Mouse (Mus musculus): ENCODE measurements around the gene Neurog1. TPM values are rescaled to one million over a fixed set of nuclear protein-coding genes. Genes with fewer than 3 reads are reported as not detected.

Gene Neurog1
- polyA plus RNA-seq, 1 experiment from 2014 or later, result 11.2 TPM

DNA sequence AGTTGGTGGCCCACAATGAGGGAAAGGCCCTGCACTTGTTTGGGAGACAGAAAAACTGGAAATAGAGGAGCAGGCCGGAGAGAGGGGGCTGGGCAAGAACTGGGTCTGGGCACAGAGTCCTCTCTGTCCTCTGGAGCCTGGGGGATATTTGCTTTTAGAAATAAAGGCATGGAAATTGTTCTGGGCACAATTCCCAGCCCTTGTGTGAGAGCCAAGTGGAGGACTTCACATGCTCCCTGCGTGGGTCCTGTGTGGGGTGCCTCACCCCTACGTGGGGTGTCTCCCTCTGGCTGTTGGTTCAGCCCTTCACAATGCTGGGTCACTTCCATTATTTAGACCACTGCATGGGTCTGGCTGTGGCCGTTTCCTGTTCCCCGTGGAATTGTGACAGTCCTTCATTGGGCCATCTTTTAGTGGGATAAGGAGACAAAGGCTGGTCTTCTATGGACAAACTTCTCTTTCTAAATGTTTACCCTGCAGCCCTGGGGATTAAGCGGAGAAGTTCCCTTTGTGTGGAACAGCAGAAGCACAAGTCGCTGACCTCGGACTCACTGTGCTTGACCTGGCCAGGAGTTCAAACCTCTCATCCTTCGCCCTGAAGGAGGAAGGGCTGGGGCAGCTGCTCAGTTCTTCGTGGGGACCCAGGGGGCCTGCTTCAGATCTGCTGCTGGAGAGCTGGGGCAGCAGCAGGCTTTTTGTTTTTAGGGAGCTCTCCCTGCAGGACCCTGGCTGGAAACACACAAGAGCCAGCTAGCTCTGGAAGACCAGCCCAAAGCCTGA lies 25.6 kb downstream of the Neurog1 start:
- peaks cover 100% of the 10 kb centered on the region for H3K27me3 ChIP-seq (replicated peaks; ENCODE audit: low read depth, poor library complexity, severe bottlenecking)
- H3K27ac ChIP-seq (replicated peaks), result peak overlapping the region; percentile 32; the same call in 1 of the 2 replicates
- DNase-seq (ENCODE audit: low spot score), result no peak
- H3K36me3 ChIP-seq (replicated peaks), result no peaks in the 10 kb centered on the region
- H3K4me3 ChIP-seq, result no peak overlapping the region
- H3K9me3 ChIP-seq, result no peaks in the 10 kb centered on the region
- 12% methylated on average over 10 of the region's 10 CpGs for WGBS
- H3K4me1 ChIP-seq, result peaks cover 68% of the 10 kb centered on the region

DNA sequence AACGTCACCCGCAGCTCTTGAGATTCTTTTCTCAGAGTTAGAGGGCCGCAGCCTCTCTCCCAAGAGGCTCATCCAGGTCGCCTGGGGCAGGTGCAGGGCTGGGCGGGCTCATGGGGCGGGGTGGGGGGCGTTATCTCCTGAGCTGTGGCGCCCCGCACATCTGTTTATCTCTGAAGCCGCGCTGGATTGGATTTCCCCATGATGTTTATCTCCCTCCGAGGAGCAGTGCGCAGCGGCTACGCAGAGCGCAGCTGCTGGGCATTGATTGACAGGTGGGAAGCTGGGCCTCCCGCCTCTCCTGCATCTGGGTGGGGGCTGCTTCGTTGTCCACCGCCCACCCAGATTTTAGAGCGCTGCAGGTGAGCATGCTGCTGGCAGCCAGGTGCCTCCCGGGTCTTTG lies 28.3 kb downstream of the Neurog1 start:
- DNase-seq (ENCODE audit: low spot score), result peak; percentile 56
- H3K4me1 ChIP-seq, result peaks cover 56% of the 10 kb centered on the region
- H3K27ac ChIP-seq (replicated peaks), result peak overlapping the region; percentile 26; the same call in 1 of the 2 replicates
- 1% methylated on average over 21 of the region's 21 CpGs for WGBS
- H3K4me3 ChIP-seq, result peak overlapping the region; percentile 19
- no peaks in the 10 kb centered on the region for H3K9me3 ChIP-seq
- no peaks in the 10 kb centered on the region for H3K36me3 ChIP-seq (replicated peaks)
- peaks cover 98% of the 10 kb centered on the region for H3K27me3 ChIP-seq (replicated peaks; ENCODE audit: low read depth, poor library complexity, severe bottlenecking)

DNA sequence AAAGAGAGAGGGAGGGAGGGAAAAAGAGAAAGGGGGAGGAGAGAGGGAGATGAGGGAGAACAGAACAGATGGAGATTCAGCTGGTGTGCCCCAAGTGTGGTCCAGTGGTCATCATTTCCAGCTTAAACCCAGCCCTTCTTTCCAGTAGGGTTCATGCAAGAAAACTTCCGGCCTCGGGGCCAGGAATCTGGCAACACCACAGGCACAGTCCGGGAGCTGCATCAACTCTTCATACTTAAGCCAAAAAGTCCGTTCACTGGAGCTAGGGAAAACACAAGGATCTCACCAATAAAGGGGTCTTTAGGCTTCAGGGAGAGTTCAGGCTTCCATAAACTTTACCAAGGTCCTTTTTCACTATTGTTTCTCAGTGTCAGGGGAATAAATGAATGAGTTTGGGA lies 29.1 kb downstream of the Neurog1 start:
- Histone ChIP-seq H3K36me3 (replicated peaks) (no peaks in the 10 kb centered on the region), H3K27me3 (replicated peaks; ENCODE audit: low read depth, poor library complexity, severe bottlenecking) (peaks cover 98% of the 10 kb centered on the region), H3K4me1 (peaks cover 49% of the 10 kb centered on the region), H3K4me3 (peak overlapping the region; percentile 60), H3K9me3 (no peaks in the 10 kb centered on the region), H3K27ac (replicated peaks) (peak overlapping the region; percentile 91; the same call in 1 of the 2 replicates)
- DNase-seq (ENCODE audit: low spot score), result no peak
- 2% methylated on average over 4 of the region's 4 CpGs for WGBS

DNA sequence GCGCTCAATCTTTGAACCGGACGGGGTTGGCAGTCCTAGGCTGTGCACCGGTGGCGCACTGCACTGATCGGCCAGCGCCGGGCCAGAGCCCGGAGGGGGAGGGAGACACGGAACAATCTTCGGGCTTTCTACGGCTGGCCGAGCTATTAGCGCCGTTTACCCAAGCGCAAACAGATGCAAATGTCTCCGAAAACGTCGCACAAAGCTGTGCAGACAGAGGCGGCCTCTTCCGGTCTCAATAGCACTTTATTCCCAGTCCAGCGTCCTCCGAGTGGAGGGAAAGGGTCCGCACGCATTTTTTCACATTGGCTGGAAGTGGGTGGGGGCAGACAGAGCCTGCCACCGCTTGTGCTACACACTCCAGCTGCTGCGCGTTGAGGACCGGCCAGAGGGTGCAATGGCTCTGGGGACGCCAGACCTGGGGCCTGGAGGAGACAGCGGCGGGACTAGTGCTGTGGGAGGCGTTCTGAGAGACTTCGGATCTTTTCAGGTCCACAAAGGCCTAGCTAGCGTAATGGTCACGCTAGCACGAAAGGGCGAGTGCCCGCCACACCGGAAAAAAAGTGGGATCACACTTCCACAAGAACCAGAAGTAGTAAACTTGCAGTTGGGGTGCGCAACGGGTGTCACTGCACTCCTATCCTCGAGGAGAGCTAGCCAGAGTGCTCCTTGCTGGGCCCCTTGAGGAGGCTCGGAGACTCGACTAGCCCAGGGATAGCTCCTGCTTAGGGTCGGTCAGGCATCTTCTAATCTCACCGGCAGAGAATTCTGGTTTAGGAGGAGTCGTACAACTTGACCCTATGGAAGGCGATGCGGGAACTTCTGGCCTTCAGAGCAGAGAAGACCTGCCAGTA lies 29.7 kb downstream of the Neurog1 start:
- peaks cover 49% of the 10 kb centered on the region for H3K4me1 ChIP-seq
- peak overlapping the region; percentile 60 for H3K4me3 ChIP-seq
- H3K9me3 ChIP-seq, result no peaks in the 10 kb centered on the region
- no peaks in the 10 kb centered on the region for H3K36me3 ChIP-seq (replicated peaks)
- peak; percentile 66 for DNase-seq (ENCODE audit: low spot score)
- H3K27me3 ChIP-seq (replicated peaks; ENCODE audit: low read depth, poor library complexity, severe bottlenecking), result peaks cover 97% of the 10 kb centered on the region
- under 1% methylated on average over 50 of the region's 50 CpGs for WGBS
- H3K27ac ChIP-seq (replicated peaks), result peak overlapping the region; percentile 91

DNA sequence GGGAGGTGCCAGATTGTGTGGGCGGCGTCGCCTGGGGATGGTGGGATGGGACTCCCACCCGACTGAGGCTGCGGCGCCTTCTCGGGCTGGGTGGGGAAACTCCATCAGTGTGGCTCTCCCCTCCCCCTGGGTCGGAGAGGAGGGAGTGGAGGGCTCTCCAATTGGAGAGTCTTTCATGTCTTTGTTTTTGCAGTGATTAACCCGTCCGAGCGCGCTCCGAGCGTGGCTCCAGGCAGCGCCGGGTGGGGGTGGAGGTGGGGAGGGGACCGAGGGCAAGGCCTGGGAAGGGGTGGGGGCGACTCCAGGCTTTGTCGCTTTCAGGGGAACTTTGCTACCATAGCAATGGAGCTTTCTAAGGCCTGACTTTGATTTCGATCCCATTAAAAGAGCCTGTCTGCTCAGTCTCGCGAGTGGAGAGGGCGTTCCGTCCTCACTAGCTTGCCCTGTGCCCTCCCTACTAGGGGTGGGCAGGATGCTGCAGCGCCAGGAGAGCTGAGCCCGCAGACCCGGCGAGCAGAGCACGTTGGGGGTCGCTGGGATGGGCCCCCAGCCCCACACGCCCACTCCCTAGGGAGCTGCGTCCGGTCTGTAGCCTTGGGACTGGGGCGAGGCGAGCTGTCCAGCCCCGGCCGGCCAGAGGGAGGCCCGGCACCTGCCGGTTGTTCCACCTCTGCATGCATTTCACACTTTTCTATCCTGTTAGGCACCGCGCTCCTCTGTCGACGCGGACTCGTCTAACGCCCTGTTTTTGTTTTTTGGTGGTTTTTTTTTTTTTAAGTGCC lies 30.6 kb downstream of the Neurog1 start:
- DNase-seq (ENCODE audit: low spot score), result peak; percentile 88
- Histone ChIP-seq H3K4me1 (peaks cover 49% of the 10 kb centered on the region), H3K27ac (replicated peaks) (peak overlapping the region; percentile 91), H3K4me3 (peak overlapping the region; percentile 60), H3K27me3 (replicated peaks; ENCODE audit: low read depth, poor library complexity, severe bottlenecking) (peaks cover 97% of the 10 kb centered on the region), H3K9me3 (no peaks in the 10 kb centered on the region), H3K36me3 (replicated peaks) (no peaks in the 10 kb centered on the region)
- under 1% methylated on average over 46 of the region's 46 CpGs for WGBS

DNA sequence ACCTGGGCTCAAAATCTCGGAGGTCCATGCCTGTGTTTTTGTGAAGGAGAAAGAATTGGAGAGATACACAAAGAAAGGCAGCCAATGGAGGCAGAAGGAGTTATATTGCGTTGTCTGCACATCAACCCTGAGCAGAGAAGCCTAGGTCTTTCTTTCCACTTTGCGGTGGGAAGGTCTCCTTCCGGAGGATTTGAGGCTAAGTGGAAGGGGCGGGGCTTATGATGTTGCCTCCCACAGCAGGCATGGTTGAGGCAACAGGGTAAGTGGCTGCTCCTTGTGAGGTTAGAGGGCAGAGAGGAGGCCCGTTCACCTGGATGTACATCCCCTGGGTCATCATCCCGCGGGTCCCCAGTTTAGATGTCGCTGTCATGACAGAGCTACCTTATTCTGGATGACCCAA lies 32.7 kb downstream of the Neurog1 start:
- Histone ChIP-seq H3K36me3 (replicated peaks) (no peaks in the 10 kb centered on the region), H3K27ac (replicated peaks) (no peak overlapping the region), H3K4me1 (peaks cover 64% of the 10 kb centered on the region), H3K27me3 (replicated peaks; ENCODE audit: low read depth, poor library complexity, severe bottlenecking) (peaks cover 97% of the 10 kb centered on the region), H3K4me3 (no peak overlapping the region), H3K9me3 (no peaks in the 10 kb centered on the region)
- no peak for DNase-seq (ENCODE audit: low spot score)
- WGBS, result 59% methylated on average over 9 of the region's 9 CpGs

DNA sequence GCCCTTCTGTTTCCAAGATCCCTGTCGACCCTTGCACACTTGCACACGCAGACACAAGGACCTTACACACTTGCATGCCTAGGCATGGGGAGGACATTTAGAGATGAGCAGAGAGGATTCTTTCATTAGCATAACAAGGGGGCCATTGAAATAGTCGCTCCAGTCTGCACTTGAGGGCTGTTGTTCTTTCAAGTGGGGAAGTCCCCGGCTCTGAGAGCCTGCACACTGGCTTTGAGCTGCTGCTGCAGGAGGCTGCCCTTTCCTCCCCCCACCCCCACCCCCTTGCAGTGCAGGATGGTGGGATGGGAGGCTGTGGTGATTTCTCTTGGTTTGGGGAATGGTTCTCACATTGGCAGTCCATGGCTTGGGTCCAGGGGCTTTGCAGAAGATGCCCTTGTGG lies 35.9 kb downstream of the Neurog1 start:
- peak overlapping the region; percentile 59 for H3K27ac ChIP-seq (replicated peaks)
- peaks cover 96% of the 10 kb centered on the region for H3K27me3 ChIP-seq (replicated peaks; ENCODE audit: low read depth, poor library complexity, severe bottlenecking)
- H3K4me3 ChIP-seq, result peak overlapping the region; percentile 16; the same call in 1 of the 2 replicates
- WGBS, result 16% methylated on average over 4 of the region's 4 CpGs
- H3K4me1 ChIP-seq, result peaks cover 37% of the 10 kb centered on the region
- H3K9me3 ChIP-seq, result peaks cover 2% of the 10 kb centered on the region; the same call in 1 of the 2 replicates
- no peak for DNase-seq (ENCODE audit: low spot score)
- no peaks in the 10 kb centered on the region for H3K36me3 ChIP-seq (replicated peaks)

DNA sequence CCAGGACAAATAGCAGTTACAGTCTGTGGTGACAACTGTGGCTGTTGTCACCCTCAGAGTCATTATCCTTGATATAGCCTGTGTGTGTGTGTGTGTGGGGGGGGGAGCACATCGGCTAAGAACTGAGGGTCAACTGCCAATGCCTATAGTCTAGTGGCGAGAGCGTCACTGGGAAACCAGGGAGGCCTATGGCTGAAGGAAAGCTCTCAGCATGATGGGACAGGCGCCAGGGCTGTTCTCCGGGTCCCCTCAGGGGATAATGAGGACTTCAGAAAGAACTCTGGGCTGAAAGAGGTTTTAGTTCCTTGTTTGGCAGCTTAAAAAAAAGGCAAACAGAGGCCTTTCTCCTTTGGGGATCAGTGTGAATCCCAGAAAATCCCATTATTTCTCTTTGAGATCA lies 37.3 kb downstream of the Neurog1 start:
- H3K9me3 ChIP-seq, result peaks cover 7% of the 10 kb centered on the region; the same call in 1 of the 2 replicates
- 0 out of 2 replicates have a peak overlapping the region, but pooled peaks have one; percentile 35 for H3K27ac ChIP-seq (replicated peaks)
- 20% methylated on average over 5 of the region's 5 CpGs for WGBS
- no peak for DNase-seq (ENCODE audit: low spot score)
- H3K27me3 ChIP-seq (replicated peaks; ENCODE audit: low read depth, poor library complexity, severe bottlenecking), result peaks cover 98% of the 10 kb centered on the region
- peaks cover 33% of the 10 kb centered on the region for H3K4me1 ChIP-seq
- no peaks in the 10 kb centered on the region for H3K36me3 ChIP-seq (replicated peaks)
- no peak overlapping the region for H3K4me3 ChIP-seq

DNA sequence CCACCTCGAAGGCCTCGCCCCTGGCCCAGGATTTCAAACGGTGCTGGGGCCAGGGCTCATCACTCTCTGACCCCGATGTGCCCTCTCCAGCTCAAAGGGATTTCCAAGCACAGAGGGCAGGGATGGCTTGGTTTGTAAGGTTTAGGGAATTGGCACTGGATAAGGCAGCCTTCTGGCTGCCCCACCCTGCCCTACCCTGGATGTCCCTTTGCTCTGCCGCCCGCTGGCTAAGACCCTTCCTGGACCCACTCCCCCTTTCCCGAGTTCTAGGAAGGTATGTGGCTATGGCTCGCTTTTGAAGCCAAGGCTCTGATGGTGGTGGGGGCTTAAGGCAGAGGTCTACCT lies 42.9 kb downstream of the Neurog1 start:
- Histone ChIP-seq H3K4me1 (peaks cover 30% of the 10 kb centered on the region), H3K27ac (replicated peaks) (peak overlapping the region; percentile 87), H3K27me3 (replicated peaks; ENCODE audit: low read depth, poor library complexity, severe bottlenecking) (peaks cover 82% of the 10 kb centered on the region), H3K4me3 (peak overlapping the region; percentile 50), H3K36me3 (replicated peaks) (no peaks in the 10 kb centered on the region), H3K9me3 (peaks cover 7% of the 10 kb centered on the region; the same call in 1 of the 2 replicates)
- no peak for DNase-seq (ENCODE audit: low spot score)
- WGBS, result 12% methylated on average over 8 of the region's 8 CpGs

DNA sequence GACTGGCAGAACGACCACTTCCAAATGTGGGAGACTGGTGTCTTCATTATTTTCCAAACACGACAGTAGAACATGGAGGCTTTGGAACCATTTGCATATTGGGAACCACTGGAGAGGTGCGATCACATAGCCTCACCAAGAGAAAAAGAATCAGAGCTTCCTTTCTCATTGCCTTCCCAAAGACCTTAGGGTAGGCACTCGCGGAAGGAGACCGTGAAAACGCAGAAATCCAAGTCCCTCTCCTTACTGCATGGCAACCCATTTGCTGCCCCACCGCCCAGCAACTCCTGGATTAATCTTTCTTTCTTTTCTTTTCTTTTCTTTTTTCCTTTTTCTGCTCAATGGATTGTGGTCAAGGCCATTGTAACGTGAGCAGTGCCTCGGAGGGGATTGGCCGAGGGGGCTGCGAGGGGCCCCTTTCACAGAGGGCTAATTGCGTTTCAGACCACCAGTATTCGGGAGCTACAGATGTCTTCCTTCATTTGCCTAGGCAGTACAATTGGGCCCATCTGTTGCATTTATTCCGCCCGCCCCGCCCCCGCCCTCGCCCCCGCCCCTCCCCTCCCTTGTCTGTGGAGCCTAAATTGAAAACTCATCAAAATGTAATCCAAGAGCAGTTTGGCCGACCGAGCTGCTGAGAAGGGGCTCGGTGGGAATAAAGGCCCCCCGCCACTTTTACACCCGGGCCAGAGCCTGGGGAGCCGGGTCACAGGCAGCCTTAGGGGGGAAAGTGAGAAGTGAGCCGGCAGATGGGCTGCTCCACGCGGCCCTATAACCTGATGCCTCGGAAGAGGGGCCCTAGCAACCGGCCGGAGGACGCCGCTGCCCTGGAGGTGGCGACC lies 43.5 kb downstream of the Neurog1 start:
- peaks cover 7% of the 10 kb centered on the region; the same call in 1 of the 2 replicates for H3K9me3 ChIP-seq
- peak overlapping the region; percentile 87 for H3K27ac ChIP-seq (replicated peaks)
- H3K36me3 ChIP-seq (replicated peaks), result no peaks in the 10 kb centered on the region
- peak overlapping the region; percentile 50 for H3K4me3 ChIP-seq
- H3K4me1 ChIP-seq, result peaks cover 28% of the 10 kb centered on the region
- 3% methylated on average over 35 of the region's 35 CpGs for WGBS
- peaks cover 78% of the 10 kb centered on the region for H3K27me3 ChIP-seq (replicated peaks; ENCODE audit: low read depth, poor library complexity, severe bottlenecking)
- peak; percentile 82 for DNase-seq (ENCODE audit: low spot score)
